Mouse (Mus musculus): ENCODE data around the gene Cyth3.
A peak's percentile ranks its signal among the peaks of the same experiment; 100 is the strongest.

Gene Cyth3

GRCm38 (mm10) chr5:143616657-143617329 lies 5.5 kb upstream of the Cyth3 start:
- no peak for DNase-seq

- DNase-seq: peak; percentile 44
Observed at GRCm38 (mm10) chr5:143617487-143618209, 4.6 kb upstream of the Cyth3 start.

- DNase-seq: no peak
Observed at GRCm38 (mm10) chr5:143618585-143618984, 3.7 kb upstream of the Cyth3 start.

- no peak for DNase-seq
Observed at GRCm38 (mm10) chr5:143620196-143620595, 2.1 kb upstream of the Cyth3 start.

- peak; percentile 67 for DNase-seq
Observed at GRCm38 (mm10) chr5:143620941-143621340, 1.3 kb upstream of the Cyth3 start.

GRCm38 (mm10) chr5:143622623-143623150 lies 440 bp downstream of the Cyth3 start:
- no peak for DNase-seq

DNA sequence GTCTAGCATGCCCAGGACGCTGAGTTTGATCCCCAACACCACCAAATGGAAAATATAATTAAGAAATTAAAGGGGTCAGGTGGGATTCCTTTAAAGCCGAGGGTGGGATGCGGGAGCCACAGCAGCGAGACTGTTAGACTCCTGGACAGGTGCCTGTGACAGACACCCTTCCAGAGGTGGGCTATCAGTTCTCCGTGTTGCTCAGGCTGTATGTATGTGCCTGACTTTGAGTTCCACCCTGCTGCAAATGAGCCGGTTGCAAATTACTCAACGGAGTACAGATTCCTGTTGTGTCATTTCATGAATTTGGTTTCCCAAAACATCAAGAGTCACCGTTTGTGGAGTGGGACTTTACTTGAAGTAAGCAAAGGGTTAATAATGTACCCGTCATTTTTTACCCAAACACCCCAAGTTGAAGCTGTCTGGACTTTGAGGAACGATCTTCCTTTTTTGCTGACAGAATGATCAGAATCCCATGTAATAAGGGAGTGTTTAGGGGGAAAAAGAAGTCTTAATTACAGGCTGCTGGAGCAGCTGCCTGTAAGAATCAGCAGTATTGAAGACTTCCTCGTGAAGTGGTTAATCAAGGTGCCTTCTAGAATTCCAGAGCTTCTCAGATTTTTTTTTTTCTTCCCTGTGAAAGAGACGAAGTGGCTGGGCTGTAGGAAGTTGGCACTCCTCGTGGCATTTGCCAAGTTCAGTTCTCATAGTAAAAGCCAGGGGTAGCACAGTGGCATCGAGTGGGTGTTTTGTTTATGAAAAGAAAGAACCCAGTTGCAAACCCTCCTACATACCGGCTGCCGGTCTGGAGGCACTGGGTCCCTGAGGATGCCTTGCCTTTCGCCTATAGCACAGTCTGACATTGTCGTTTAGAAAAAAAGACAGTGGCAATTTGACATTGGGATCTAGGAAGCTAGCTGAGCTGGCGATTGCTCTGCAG lies 1.4 kb downstream of the Cyth3 start:
- DNase-seq: peak; percentile 21

- DNase-seq: no peak
Observed at GRCm38 (mm10) chr5:143624449-143624848, 2.2 kb downstream of the Cyth3 start.

- DNase-seq: no peak
Observed at GRCm38 (mm10) chr5:143625497-143625896, 3.2 kb downstream of the Cyth3 start.

GRCm38 (mm10) chr5:143625940-143626588 lies 3.8 kb downstream of the Cyth3 start:
- peak; percentile 23 for DNase-seq

DNA sequence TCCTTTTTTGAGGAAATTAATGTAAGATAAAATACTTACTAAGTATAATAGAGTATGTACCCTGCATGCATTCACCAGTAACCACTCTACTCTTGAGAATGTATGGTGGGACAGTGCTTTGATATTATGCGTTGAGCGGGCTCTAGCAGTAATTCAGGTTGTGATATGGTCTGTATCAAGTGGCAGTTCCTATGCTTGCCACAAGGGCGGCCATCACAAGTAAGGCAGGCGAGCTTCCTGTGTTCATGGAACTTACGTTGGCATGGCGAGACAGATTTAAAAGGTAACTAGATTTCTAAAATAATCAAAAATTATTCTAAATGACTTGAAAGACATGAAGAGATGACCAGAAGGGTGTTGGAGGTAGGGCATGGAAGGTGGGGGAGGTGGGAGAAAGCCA lies 5.3 kb downstream of the Cyth3 start:
- no peak for DNase-seq

DNA sequence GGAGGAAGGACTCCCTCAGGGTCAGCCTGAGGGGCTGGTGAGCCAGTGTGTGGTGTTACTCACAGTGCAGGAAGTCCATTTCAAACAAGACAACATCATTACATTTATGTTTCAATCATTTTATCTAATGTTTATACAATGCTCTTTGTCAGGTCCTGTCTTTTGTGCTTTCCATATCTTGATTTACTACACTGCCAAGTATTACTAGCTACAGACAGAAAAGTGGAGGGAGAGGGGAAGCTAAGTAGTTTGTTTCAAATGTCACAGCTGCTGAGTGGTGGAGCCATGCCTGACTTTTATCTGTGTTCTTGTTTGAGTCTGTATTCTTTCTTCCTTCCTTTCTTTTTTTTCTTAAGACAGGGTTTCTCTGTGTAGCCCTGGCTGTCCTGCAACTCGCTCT lies 5.7 kb downstream of the Cyth3 start:
- DNase-seq: no peak

DNA sequence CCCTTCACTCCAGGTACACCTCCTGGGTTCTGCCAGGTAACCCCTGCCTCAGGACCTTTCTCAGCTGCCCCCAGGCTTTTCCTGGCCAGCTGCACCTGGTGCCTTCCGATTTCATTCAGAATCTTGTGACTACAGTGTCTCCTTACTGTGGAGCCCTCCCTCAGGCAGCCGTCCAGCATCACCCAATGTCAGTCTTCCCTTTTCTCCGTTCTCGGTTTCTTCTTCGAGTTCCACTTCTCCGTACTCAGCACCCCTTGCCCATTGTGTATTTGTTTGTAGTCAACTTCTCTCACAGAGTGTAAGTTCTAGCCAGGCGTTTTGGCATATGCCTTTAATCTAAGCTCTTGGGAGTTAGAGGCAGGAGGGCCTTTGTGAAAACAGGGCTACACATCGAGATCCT lies 7.4 kb downstream of the Cyth3 start:
- no peak for DNase-seq

GRCm38 (mm10) chr5:143630214-143630613 lies 8.0 kb downstream of the Cyth3 start:
- DNase-seq: no peak

- DNase-seq: no peak
Observed at GRCm38 (mm10) chr5:143630738-143631137, 8.5 kb downstream of the Cyth3 start.

- DNase-seq: no peak
Observed at GRCm38 (mm10) chr5:143631559-143631958, 9.3 kb downstream of the Cyth3 start.

DNA sequence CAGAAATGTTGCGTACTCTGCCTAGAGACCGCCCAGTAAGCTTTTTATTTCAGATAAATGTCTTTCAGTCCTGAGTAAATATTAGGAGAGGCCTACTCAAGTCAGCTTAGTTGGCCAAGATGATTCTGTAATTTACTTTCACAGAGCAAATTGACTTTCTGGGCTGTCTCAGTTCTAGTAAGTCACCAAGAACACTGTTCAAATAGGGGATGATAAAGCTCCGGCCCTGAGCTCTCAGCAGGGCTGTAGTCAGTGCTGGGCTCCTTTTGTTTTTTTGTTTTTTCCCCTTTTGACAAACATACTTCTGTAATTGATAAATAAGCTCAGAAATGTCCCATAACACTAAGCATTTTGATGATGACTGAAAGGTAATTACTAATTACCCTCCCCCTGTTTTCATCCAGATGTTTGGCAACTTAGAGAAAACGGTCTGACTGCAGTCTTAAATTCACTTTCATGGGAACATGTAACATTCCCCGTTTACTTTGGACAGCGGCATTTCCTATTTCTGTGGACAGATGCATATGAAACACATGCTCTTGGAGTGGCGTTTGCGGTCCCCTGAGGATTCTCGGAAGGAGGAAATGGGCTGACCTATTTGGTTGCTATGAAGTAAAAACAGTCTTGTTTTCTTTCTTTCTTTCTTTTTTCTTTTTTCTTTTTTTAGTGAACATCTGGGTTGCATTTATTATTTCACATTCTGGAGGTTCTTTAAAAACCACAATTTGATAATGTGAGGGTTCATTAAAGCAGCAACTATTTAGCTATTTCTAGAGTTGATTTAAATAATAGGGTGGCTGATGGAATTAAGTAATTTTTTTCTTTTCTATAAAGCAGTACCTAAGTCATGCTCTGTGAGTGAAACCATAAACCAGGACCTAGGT lies 10.7 kb downstream of the Cyth3 start:
- no peak for DNase-seq

- DNase-seq: no peak
Observed at GRCm38 (mm10) chr5:143633558-143633871, 11.3 kb downstream of the Cyth3 start.

- DNase-seq: no peak
Observed at GRCm38 (mm10) chr5:143633877-143634276, 11.6 kb downstream of the Cyth3 start.

- DNase-seq: no peak
Observed at GRCm38 (mm10) chr5:143634550-143635112, 12.4 kb downstream of the Cyth3 start.

DNA sequence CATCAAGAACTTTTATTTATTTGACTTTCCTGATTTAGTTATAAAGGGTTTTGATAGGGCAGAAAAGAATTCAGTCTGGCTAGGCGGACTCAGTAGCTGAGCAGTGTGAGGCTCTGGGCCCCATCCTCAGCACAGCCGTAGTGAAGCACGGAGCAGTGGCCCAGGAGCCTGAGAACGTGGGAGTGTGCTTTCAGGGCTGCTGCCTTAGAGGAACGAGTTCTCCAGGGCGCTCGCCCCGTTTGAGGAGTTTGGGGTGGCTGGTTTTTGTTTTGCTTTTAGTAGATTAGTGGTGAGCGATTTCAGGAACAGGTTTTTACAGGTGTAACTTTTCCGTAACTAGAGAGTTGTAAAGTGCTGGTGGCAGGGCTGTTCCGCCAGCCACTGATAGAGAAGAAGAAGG lies 13.1 kb downstream of the Cyth3 start:
- no peak for DNase-seq
